Mouse (Mus musculus) spleen, adult 18-20 months (tissue): Measurements from ENCODE around the gene Nomo1.

Experiments
- DNase-seq, 2 experiments: peaks; one replicate each; pipeline ENCODE4 v3.0.0; 2022; ENCODE audit warnings: mixed read lengths in 2 of 2

The Nomo1 gene

DNA sequence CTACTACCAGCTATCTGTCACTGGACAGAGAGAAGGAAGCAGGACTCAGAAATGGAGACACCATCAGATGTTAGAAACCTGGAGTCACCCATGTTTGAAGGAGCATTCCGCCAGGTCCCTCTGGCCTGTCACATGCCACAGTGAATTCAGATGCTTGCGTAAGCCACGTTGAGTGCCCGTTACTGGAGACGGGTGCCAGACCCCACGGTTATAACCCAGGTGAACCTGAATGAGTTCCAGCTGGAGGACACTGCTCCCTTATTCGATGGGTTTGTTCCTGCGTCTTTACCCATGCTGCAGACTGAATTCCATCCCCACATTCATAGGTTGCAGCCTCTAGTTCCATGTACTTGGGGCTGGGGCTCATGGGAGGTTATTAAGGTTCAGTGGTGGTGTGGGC is 70.3 kb downstream of the Nomo1 start:
- DNase-seq, result no peak

DNA sequence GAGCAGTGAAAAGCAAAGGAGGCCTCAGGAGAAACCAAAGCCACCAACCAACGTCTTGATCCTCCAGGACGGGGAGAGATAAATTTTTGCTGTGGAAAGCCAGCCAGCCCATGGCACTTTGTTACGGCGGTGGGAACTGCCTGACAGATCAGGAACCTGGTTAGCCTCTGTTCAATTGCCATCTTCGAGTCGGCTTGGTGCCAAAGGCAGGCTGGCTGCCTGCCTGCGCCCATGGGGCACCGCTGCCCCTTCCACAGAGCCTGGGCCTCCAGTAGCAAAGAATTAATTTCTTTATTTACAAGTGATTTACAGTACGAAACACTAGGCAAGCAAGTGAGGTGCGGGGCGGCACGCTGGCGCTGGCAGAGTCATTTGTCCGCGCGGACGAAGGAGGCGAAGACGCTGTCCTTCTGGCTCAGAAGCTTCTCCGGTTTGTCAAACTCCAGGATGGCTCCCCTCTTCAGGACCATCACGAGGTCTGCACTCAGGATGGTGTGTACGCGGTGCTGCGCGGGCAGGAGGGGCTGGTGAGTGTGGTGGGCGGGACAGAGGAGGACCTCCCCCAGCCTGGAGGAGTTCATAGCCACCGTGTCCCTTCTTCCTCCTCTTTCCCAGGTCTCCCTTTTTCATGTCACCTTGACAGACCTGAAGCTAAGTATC is 70.9 kb downstream of the Nomo1 start:
- no peak for DNase-seq

- DNase-seq, result no peak
Observed at GRCm38 (mm10) chr7:46105484-46105883, 72.0 kb downstream of the Nomo1 start.

DNA sequence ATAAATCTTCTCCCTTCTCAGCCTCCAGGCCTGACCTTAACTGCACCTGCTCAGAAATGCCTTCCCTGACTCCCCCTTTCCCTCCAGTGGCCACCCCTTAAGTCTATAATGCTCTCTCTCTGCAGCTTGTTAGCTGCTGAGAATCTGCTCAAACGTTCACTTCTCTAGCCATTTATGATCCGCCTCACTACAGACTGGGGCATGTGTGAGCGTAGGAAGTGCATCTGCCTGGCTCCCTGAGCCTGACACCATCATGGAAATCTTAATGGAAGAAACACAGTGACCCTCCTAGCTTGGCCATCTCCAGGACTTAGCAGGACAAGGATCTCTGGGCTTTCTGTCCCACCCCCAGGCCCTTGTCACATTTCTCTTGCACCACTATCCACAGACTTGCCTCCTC is 76.6 kb downstream of the Nomo1 start:
- DNase-seq, result no peak

DNA sequence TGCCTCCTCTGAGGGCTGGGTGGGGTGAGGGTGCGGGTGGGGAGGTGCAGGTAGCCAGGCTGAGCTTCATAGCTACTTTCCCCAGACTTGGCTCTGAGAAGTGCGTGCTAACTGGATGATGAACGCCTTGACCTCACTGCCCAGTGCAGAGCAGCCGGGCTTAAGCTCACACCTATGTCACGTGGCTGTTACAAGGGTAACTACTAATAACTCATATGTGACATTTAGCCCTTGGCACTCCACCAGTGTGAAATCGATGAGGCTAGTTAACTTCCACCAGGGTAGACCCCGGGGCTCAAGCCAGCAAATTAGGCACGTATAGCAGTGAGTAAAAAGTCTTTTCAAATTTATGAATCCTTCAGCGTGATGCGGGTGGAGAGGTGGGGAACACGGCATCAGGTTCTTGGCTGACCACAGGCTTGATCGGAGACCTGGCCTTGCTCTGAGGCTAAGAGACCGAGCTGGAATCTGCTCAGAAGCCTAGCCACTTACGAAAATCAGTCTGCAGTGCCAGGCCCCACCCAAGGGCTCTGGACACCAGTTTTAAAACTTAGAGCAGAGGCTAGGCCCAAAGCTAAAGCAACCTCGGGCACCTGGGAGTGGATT is 77.8 kb downstream of the Nomo1 start:
- no peak for DNase-seq

DNA sequence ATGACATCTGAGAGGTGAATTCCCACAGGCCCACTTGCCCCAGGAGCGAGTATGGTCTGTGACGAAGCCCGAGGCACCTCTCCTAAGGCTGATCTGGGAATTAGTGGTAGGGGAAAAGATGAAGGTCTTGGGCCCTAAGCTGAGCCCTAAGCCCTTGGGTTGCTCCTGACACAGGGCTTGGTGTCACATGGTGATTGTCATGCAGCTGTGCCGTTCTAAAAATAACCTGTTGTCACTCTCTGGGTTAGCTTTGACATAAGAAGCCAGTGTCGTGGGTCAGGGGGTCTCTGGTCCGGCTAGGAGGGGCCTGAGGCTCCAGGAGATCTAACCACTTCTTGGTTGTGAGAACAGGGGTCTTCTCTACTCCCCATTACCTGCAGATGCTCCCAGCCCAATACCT is 78.4 kb downstream of the Nomo1 start:
- no peak for DNase-seq

DNA sequence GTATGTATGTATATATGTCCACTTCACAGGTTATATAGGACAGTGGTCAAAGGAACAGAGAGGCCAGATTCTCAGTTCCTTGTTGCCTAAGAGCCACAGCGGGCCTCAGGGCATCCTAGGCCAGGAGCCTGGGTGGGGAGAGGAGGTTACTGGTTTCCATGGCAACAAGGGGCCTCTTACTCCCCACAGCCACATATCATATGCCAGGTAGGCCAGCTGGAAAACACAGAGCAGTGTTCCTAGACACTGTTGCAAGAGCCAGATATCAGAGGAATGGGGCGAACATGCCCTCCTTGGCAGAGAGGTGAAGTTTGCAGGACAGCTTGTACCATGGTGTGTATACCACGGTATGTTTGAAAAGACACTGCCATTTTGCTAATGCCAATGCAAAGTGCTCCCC is 79.9 kb downstream of the Nomo1 start:
- no peak for DNase-seq

GRCm38 (mm10) chr7:46116118-46116581 is 82.7 kb downstream of the Nomo1 start:
- DNase-seq, result no peak

DNA sequence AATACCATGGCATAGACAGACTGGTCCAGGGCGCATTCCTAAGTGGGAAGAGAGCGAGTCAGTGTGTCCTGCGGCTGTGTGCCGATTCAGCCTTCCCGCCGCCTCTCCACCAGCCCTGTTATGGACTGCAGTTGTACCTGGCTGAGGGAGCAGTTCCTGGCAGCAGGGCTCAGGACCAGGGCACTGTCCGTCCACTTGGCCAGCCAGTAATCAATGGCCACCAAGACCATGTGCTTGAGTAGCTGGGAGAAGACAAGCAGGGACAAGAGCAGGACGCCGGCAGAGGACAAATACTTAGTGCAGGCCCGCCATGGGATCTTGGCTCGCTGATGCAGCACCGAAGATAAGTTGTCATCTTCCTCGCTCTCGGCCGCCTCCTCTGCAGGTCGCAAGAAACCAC is 83.5 kb downstream of the Nomo1 start:
- no peak for DNase-seq

DNA sequence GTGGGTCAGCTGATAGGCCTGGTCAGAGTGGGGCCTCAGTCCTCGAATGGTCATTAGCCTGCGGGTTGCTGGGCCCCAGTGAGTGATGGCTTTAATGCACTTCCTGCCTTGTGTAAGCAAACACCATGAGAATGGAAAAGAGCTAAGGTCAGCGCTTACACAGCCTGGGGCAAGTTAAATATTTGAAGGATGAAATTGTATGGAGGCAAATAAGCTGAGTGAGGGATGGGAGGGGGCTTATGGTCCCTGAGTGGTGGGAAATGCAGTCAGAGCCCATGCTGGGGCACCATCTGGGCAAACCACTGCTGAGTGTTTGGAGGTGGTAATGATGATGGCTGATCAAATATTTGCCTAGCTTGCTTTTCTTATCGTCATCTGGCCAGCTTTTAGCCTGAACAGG is 89.5 kb downstream of the Nomo1 start:
- no peak for DNase-seq

DNA sequence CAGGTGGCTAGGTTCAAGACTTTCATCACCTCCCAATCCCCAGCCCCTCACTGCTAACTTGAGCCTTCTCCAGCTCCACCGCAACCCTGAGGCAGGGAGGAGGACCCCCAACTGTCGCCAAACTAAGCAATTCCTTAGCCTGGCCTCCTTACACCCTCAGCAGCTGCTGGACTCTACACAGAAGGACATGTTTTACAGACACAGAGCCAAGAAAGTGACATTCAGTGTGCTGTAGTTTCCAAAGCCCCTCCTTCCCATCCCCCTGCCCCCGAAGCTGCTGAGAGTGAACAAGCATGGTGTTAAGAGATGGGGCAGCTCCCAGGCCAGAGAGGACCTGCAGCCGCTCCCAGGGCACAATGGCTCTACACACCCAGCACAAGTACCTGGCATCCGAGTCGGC is 91.0 kb downstream of the Nomo1 start:
- DNase-seq, result no peak

DNA sequence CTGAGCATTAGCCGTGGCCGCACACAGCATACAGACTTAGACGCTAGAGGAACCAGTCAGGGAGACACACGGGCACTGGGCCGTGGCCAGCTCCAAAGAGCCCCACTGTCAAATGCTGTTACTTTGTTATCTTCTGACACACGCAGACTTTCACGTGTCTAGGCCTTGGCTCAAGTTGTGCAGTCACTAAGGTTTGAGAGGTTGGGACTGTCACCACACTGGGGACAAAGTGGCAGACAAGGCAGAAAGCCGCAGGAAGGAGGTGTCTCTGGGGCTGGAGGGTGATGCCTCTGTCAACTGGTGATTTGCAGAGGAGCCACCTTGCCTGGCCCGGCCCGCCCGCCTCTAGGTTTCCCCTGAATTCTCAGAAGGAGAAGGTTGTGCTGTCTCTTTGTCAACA is 91.8 kb downstream of the Nomo1 start:
- no peak for DNase-seq

- no peak for DNase-seq
Observed at GRCm38 (mm10) chr7:46128196-46128595, 94.7 kb downstream of the Nomo1 start.

DNA sequence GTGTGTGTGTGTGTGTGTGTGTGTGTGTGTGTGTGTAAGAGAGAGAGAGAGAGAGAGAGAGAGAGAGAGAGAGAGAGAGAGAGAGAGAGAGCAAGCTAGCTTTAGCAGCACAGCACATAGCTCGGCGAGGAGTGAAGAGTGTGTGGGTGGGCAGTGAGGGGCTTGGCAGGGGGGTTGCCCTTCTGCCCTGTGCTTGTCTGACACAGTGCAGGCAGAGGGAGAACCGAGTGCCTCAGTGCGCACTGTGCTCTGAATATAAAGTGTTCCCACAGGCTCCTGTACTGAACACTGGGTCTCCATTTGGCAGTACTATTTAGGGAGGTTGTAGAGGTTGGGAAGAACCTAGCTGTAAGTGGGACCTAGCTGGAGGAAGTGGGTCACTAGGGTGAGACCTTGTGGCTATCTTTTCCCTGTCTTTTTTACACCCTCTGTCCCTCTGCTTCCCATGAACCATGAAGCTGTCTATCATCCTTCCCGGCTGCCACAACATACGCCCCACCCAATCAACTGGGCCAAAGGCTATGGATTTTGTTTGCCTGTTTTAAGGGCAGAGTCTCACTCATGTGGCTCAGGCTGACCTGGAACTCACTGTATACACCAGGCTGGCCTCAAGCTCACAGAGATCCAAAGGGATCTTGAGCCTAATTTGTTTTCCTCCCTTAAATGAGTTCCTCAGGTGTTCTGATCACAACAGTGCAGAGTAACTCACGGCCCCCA is 96.1 kb downstream of the Nomo1 start:
- no peak for DNase-seq

- no peak for DNase-seq
Observed at GRCm38 (mm10) chr7:46130723-46131122, 97.2 kb downstream of the Nomo1 start.

DNA sequence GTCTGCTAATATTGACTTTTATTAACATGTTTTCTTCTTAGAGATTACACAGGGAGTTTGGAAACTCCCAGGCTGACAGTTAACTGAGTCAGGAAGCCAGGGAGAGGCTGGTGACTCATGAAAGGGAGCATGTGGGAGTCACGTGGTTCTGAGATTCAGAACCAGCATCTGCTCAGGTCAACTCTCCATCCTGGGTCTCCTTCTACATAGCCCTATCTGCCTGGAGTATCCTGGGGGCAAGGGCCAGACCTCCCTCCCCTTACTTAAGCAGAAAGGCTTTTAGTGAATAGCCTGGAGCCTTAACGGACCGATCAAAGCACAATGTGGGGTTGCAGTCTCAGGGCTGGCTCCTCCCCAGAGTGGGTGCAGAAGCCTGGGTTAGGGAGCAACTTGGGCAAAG is 97.8 kb downstream of the Nomo1 start:
- no peak for DNase-seq

- DNase-seq, result no peak
Observed at GRCm38 (mm10) chr7:46131806-46132205, 98.3 kb downstream of the Nomo1 start.

- no peak for DNase-seq
Observed at GRCm38 (mm10) chr7:46132229-46132628, 98.7 kb downstream of the Nomo1 start.
